Mouse (Mus musculus): Measurements from ENCODE around the gene Mtf1. TPM values are rescaled to one million over a fixed set of nuclear protein-coding genes. Genes with fewer than 3 reads are reported as not detected.

The Mtf1 gene
- polyA plus RNA-seq, 1 experiment from 2014 or later = 12.4 TPM

- Histone ChIP-seq H3K4me3 (replicated peaks) (no peak overlapping the region), H3K4me2 (no peak overlapping the region), H3K9me3 (replicated peaks) (no peaks in the 10 kb centered on the region), H3K9ac (no peak overlapping the region), H3K27ac (replicated peaks) (peak overlapping the region; percentile 14; the same call in 1 of the 2 replicates), H3K36me3 (replicated peaks) (peaks cover 9% of the 10 kb centered on the region; the same call in 1 of the 2 replicates), H3K27me3 (no peaks in the 10 kb centered on the region), H3K4me1 (replicated peaks) (peaks cover 97% of the 10 kb centered on the region)
- WGBS (ENCODE audit: insufficient replicate concordance) = 59% methylated on average over 5 of the region's 5 CpGs
- ATAC-seq (ENCODE audit: insufficient read depth) = no peak
Measured at GRCm38 (mm10) chr4:124770624-124771023, 31.3 kb upstream of the Mtf1 start.

DNA sequence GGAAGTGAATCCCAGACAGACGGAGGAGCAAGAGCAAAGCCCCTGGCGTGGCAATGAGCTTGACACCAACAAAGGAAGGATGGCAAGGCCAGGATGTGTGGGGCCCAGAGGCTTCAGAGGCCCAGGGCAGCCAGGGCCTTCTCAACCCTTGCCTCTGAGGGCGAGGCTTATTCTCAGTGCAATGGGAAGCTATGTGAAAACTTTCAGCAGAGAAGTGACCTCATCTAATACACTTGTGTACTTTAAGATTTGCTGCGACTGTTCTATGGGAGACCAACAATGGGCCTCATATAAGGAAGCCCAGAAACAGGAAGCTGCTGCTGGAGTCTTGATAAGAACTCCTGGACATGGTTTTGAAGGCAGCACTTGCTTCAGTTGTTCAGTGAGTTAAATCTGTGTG is 29.8 kb upstream of the Mtf1 start:
- Histone ChIP-seq H3K36me3 (replicated peaks) (peaks cover 21% of the 10 kb centered on the region), H3K9ac (no peak overlapping the region), H3K27ac (replicated peaks) (peak overlapping the region; percentile 92), H3K4me1 (replicated peaks) (peaks cover 89% of the 10 kb centered on the region), H3K9me3 (replicated peaks) (no peaks in the 10 kb centered on the region), H3K27me3 (no peaks in the 10 kb centered on the region), H3K4me3 (replicated peaks) (no peak overlapping the region), H3K4me2 (no peak overlapping the region)
- 16% methylated on average over 4 of the region's 4 CpGs for WGBS (ENCODE audit: insufficient replicate concordance)
- ATAC-seq (ENCODE audit: insufficient read depth) = no peak

DNA sequence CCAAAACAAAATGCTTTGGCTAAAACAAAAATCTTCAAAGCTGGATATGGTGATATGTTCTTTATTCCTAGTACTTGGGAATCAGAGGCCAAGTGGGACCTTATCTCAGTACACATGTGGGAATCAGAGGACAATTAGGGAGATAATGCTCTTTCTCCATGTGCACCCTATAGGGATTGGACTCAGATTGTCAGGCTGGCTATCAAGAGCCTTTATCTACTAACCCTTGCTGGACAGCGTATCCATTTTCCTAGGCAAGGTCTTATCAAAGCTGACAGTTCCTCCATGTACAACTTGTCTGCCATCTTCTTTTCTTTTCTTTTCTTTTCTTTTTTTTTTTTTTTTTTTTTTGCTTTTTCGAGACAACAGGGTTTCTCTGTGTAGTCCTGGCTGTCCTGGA is 28.5 kb upstream of the Mtf1 start:
- ATAC-seq (ENCODE audit: insufficient read depth) = no peak
- no peak overlapping the region for H3K9ac ChIP-seq
- H3K36me3 ChIP-seq (replicated peaks) = peaks cover 34% of the 10 kb centered on the region
- no peaks in the 10 kb centered on the region for H3K9me3 ChIP-seq (replicated peaks)
- peak overlapping the region; percentile 70 for H3K4me2 ChIP-seq
- H3K4me3 ChIP-seq (replicated peaks) = no peak overlapping the region
- peak overlapping the region; percentile 92 for H3K27ac ChIP-seq (replicated peaks)
- no peaks in the 10 kb centered on the region for H3K27me3 ChIP-seq
- H3K4me1 ChIP-seq (replicated peaks) = peaks cover 76% of the 10 kb centered on the region
- 17% methylated on average over 2 of the region's 2 CpGs for WGBS (ENCODE audit: insufficient replicate concordance)

DNA sequence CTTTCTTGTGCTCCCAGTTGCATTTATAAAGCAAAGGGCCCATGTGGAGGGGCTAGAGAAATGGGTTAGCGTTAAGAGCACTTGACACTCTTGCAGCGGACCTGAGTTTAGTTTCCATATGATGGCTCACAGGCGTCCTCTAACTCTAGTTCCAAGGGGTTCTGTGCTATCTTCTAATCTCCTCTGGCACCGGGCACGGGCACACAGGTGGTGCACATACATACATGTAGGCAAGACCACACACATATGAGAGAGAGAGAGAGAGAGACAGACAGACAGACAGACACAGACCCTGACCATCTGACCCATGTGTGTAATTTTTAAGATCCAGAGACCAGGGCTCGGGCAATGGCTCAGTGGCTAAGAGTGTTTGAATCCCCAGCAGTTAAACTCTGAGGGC is 27.9 kb upstream of the Mtf1 start:
- H3K36me3 ChIP-seq (replicated peaks) = peaks cover 40% of the 10 kb centered on the region
- no peaks in the 10 kb centered on the region for H3K9me3 ChIP-seq (replicated peaks)
- peak; percentile 66 for ATAC-seq (ENCODE audit: insufficient read depth)
- peaks cover 70% of the 10 kb centered on the region for H3K4me1 ChIP-seq (replicated peaks)
- no peaks in the 10 kb centered on the region for H3K27me3 ChIP-seq
- H3K4me3 ChIP-seq (replicated peaks) = peak overlapping the region; percentile 30
- peak overlapping the region; percentile 70 for H3K4me2 ChIP-seq
- H3K27ac ChIP-seq (replicated peaks) = peak overlapping the region; percentile 92
- peak overlapping the region; percentile 55 for H3K9ac ChIP-seq
- WGBS (ENCODE audit: insufficient replicate concordance) = 45% methylated on average over 6 of the region's 6 CpGs

DNA sequence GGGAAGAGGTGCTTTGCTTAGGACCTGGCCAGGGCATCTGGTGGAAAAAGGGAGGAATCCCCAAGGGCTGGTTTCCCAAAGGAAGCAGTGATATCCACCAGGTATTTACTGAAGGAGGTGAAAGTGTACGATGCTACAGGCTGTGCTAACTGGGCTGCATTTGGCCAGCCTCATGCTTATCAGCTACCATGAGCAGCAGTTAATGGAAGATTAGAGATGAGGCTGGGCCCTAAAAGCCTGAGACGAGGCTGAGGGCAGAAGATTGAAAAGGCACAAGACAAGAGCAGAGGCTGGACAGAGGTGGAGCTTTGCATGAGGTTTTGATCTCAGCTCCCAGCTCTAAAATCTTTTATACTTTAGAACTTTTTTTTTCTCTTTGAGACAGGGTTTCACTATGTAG is 27.5 kb upstream of the Mtf1 start:
- H3K4me2 ChIP-seq = peak overlapping the region; percentile 70
- H3K27me3 ChIP-seq = no peaks in the 10 kb centered on the region
- H3K4me3 ChIP-seq (replicated peaks) = peak overlapping the region; percentile 30
- peak overlapping the region; percentile 92 for H3K27ac ChIP-seq (replicated peaks)
- no peaks in the 10 kb centered on the region for H3K9me3 ChIP-seq (replicated peaks)
- peaks cover 66% of the 10 kb centered on the region for H3K4me1 ChIP-seq (replicated peaks)
- 12% methylated on average over 2 of the region's 2 CpGs for WGBS (ENCODE audit: insufficient replicate concordance)
- H3K36me3 ChIP-seq (replicated peaks) = peaks cover 44% of the 10 kb centered on the region
- peak overlapping the region; percentile 55 for H3K9ac ChIP-seq
- ATAC-seq (ENCODE audit: insufficient read depth) = peak; percentile 97

DNA sequence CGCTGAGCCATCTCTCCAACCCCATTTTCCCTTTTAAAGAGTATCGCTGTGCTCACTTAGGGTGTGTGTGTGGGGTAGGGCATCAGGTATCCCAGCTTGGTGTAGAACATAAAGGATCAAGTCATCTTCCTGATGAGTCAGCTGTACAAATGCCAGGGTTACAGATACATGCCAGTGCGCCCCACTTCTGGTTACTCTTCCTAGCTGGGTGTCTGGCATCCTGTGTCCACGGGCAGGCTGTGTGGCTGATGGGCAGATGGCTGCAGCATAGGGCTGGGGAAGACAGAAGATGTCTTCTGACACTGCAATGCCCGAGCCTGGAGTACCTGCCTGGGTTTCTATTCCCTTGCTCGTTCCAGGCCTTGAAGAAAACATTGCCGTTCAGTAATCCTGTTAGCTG is 20.5 kb upstream of the Mtf1 start:
- no peak overlapping the region for H3K9ac ChIP-seq
- peaks cover under 1% of the 10 kb centered on the region; the same call in 1 of the 2 replicates for H3K4me1 ChIP-seq (replicated peaks)
- H3K27ac ChIP-seq (replicated peaks) = no peak overlapping the region
- 89% methylated on average over 7 of the region's 7 CpGs for WGBS (ENCODE audit: insufficient replicate concordance)
- peaks cover 96% of the 10 kb centered on the region for H3K36me3 ChIP-seq (replicated peaks)
- ATAC-seq (ENCODE audit: insufficient read depth) = no peak
- no peaks in the 10 kb centered on the region for H3K27me3 ChIP-seq
- no peak overlapping the region for H3K4me2 ChIP-seq
- no peak overlapping the region for H3K4me3 ChIP-seq (replicated peaks)
- H3K9me3 ChIP-seq (replicated peaks) = no peaks in the 10 kb centered on the region

DNA sequence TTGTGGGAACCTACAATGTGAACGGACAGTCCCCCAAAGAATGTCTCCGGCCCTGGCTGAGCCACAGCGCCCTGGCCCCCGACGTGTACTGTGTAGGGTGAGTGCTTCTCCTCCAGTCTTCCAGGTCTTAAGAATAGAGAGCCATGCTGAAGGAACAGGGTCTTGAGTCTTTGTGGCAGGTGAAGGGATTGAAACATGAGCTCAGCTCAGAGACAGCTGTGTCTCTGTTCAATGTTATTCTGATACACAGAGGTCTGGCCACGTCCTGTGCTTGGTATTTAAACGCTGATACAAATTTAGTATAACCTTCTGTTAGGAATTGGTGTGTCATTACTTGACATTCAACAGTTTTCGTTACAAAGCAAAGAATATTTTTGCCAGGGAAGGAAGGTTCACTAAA is 19.5 kb upstream of the Mtf1 start:
- ATAC-seq (ENCODE audit: insufficient read depth) = no peak
- no peak overlapping the region for H3K4me2 ChIP-seq
- H3K36me3 ChIP-seq (replicated peaks) = peaks cover 98% of the 10 kb centered on the region
- 85% methylated on average over 8 of the region's 8 CpGs for WGBS (ENCODE audit: insufficient replicate concordance)
- no peaks in the 10 kb centered on the region for H3K27me3 ChIP-seq
- H3K27ac ChIP-seq (replicated peaks) = no peak overlapping the region
- H3K9ac ChIP-seq = no peak overlapping the region
- no peaks in the 10 kb centered on the region for H3K9me3 ChIP-seq (replicated peaks)
- no peak overlapping the region for H3K4me3 ChIP-seq (replicated peaks)
- H3K4me1 ChIP-seq (replicated peaks) = no peaks in the 10 kb centered on the region

DNA sequence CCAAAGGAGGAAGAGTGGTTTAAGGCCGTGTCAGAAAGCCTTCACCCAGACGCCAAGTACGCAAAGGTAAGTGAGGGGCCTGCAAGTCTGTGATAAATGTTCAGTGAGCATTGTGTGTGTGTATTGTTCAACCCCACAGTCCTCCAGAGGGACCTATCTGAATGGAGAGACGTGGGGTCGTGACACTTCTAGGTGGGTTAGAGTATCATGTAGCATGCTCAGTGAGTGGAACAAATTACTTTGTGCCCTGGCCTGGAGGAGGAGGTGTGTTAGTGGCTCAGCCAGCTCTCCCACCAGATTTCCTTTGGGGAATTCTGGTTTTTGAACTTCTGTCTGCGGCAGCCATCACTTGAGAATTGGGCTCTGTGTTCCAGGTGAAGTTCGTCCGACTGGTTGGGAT is 18.0 kb upstream of the Mtf1 start:
- Histone ChIP-seq H3K4me3 (replicated peaks) (no peak overlapping the region), H3K27ac (replicated peaks) (no peak overlapping the region), H3K4me2 (no peak overlapping the region), H3K4me1 (replicated peaks) (no peaks in the 10 kb centered on the region), H3K9ac (no peak overlapping the region), H3K9me3 (replicated peaks) (no peaks in the 10 kb centered on the region), H3K36me3 (replicated peaks) (peaks cover 95% of the 10 kb centered on the region), H3K27me3 (no peaks in the 10 kb centered on the region)
- no peak for ATAC-seq (ENCODE audit: insufficient read depth)
- WGBS (ENCODE audit: insufficient replicate concordance) = 80% methylated on average over 8 of the region's 8 CpGs

GRCm38 (mm10) chr4:124790013-124790412 is 11.9 kb upstream of the Mtf1 start:
- H3K9me3 ChIP-seq (replicated peaks) = no peaks in the 10 kb centered on the region
- H3K9ac ChIP-seq = no peak overlapping the region
- no peak overlapping the region for H3K27ac ChIP-seq (replicated peaks)
- WGBS (ENCODE audit: insufficient replicate concordance) = 80% methylated on average over 4 of the region's 4 CpGs
- peaks cover 98% of the 10 kb centered on the region for H3K36me3 ChIP-seq (replicated peaks)
- H3K4me2 ChIP-seq = no peak overlapping the region
- H3K27me3 ChIP-seq = no peaks in the 10 kb centered on the region
- no peak for ATAC-seq (ENCODE audit: insufficient read depth)
- H3K4me3 ChIP-seq (replicated peaks) = no peak overlapping the region
- H3K4me1 ChIP-seq (replicated peaks) = no peaks in the 10 kb centered on the region

- Histone ChIP-seq H3K27ac (replicated peaks) (no peak overlapping the region), H3K9me3 (replicated peaks) (no peaks in the 10 kb centered on the region), H3K4me1 (replicated peaks) (no peaks in the 10 kb centered on the region), H3K27me3 (no peaks in the 10 kb centered on the region), H3K36me3 (replicated peaks) (peaks cover 96% of the 10 kb centered on the region), H3K9ac (no peak overlapping the region), H3K4me2 (no peak overlapping the region), H3K4me3 (replicated peaks) (no peak overlapping the region)
- WGBS (ENCODE audit: insufficient replicate concordance) = 86% methylated on average over 8 of the region's 8 CpGs
- no peak for ATAC-seq (ENCODE audit: insufficient read depth)
Measured at GRCm38 (mm10) chr4:124792114-124792513, 9.8 kb upstream of the Mtf1 start.

DNA sequence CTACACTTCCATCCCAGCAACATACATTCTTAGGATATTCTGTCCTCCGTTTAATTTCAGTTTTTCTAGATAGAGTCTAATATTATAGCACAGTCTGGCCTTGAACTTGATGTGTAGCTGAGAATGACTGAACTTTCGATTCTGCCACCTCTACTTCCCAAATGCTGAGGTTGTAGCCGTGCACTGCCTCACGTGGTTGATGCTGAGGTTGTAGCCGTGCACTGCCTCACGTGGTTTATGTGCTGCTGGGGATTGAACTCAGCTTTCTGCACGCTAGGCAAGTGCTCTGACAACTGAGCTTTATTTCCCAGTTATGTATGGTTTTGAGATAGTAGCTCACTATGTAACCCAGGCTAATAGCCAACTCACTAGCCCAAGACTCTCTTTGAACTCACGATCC is 5.8 kb upstream of the Mtf1 start:
- H3K27ac ChIP-seq (replicated peaks) = no peak overlapping the region
- H3K9me3 ChIP-seq (replicated peaks) = no peaks in the 10 kb centered on the region
- WGBS (ENCODE audit: insufficient replicate concordance) = 83% methylated on average over 8 of the region's 8 CpGs
- H3K9ac ChIP-seq = no peak overlapping the region
- H3K4me3 ChIP-seq (replicated peaks) = no peak overlapping the region
- no peak overlapping the region for H3K4me2 ChIP-seq
- peaks cover 2% of the 10 kb centered on the region; the same call in 1 of the 2 replicates for H3K4me1 ChIP-seq (replicated peaks)
- H3K27me3 ChIP-seq = no peaks in the 10 kb centered on the region
- H3K36me3 ChIP-seq (replicated peaks) = peaks cover 98% of the 10 kb centered on the region
- ATAC-seq (ENCODE audit: insufficient read depth) = no peak

- peaks cover 92% of the 10 kb centered on the region for H3K36me3 ChIP-seq (replicated peaks)
- WGBS (ENCODE audit: insufficient replicate concordance) = 90% methylated on average over 2 of the region's 2 CpGs
- ATAC-seq (ENCODE audit: insufficient read depth) = no peak
Measured at GRCm38 (mm10) chr4:124796913-124797312, 5.0 kb upstream of the Mtf1 start.

More at GRCm38 (mm10) chr4:124796913-124797312, 5.0 kb upstream of the Mtf1 start:
- Histone ChIP-seq H3K4me3 (replicated peaks) (no peak overlapping the region), H3K4me2 (no peak overlapping the region), H3K27ac (replicated peaks) (no peak overlapping the region), H3K27me3 (no peaks in the 10 kb centered on the region), H3K4me1 (replicated peaks) (peaks cover 8% of the 10 kb centered on the region), H3K9ac (no peak overlapping the region), H3K9me3 (replicated peaks) (no peaks in the 10 kb centered on the region)

Measured in liver, embryonic 15.5 days (tissue).